Mouse (Mus musculus) frontal cortex, adult 2 months (tissue): Measurements from ENCODE around the gene Palld. TPM values are rescaled to one million over a fixed set of nuclear protein-coding genes. Genes with fewer than 3 reads are reported as not detected.
A peak's percentile ranks its signal among the peaks of the same experiment; 100 is the strongest.

Source experiments
- DNase-seq, 2 experiments: peaks; one replicate each; pipeline ENCODE4 v3.0.0; 2022; ENCODE audit warnings: low spot score in 1 of 2; ENCODE audit errors: extremely low spot score in 1 of 2
- polyA plus RNA-seq: library from polyadenylated mRNA; depleted of rRNA; stranded (reverse); fragments of >200 nt; gene quantifications from 2 replicates; pipeline ENCODE4 v1.2.3, GENCODE M21; 2012

The Palld gene
- polyA plus RNA-seq, 1 experiment: 3.3 TPM

DNA sequence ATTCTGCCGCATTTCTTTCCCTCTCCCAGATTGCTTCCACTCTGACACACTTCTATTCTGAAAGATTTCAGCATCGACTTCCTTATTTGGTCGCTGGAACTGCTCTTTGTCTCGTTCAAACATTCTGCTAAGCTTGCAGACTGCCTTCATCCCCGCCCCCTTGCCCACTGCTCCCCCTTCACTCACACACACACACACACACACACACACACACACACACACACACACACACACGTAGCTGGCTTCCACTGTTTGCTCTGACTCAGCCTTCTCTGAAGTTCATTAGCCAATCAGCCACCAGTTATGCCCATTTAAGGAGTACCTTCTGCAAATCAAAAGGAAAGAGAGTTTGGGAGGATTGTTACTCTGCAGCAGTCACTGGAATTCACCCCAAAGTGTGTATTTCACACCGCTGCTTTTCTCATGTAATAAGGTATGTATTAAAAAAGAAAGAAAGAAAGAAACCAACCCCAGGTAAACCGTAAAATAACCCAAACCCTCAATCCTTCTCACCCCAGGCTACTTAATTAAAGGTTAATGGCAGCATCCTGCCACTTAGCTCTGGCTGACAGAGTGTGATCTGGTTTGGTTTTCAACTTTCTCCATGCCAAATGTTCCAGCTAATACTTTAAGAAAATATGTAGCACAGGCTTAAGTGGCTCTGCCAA lies 295.6 kb downstream of the Palld start:
- peak; percentile 14 to 59 for DNase-seq

DNA sequence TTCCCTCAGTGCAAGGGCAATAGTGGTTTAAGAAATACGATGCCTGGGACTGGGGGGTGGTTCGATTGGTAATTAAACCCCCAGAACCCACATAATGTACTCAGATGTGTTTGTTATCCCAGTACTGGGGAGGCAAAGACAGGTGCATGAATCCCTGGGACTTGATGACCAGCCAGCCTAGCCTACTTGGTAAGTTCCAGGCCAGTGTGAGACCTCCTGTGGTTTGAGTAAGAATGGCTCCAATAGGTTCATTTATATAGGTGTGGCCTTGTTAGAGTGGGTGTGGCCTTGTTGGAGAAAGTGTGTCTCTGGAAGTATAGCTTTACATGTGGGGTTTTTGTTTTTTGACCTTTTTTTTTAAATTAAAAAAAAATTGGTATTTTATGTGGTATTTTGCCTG lies 297.6 kb downstream of the Palld start:
- DNase-seq: no peak

GRCm38 (mm10) chr8:61596889-61597288 lies 305.6 kb downstream of the Palld start:
- no peak for DNase-seq

GRCm38 (mm10) chr8:61591446-61591845 lies 311.0 kb downstream of the Palld start:
- no peak for DNase-seq

DNA sequence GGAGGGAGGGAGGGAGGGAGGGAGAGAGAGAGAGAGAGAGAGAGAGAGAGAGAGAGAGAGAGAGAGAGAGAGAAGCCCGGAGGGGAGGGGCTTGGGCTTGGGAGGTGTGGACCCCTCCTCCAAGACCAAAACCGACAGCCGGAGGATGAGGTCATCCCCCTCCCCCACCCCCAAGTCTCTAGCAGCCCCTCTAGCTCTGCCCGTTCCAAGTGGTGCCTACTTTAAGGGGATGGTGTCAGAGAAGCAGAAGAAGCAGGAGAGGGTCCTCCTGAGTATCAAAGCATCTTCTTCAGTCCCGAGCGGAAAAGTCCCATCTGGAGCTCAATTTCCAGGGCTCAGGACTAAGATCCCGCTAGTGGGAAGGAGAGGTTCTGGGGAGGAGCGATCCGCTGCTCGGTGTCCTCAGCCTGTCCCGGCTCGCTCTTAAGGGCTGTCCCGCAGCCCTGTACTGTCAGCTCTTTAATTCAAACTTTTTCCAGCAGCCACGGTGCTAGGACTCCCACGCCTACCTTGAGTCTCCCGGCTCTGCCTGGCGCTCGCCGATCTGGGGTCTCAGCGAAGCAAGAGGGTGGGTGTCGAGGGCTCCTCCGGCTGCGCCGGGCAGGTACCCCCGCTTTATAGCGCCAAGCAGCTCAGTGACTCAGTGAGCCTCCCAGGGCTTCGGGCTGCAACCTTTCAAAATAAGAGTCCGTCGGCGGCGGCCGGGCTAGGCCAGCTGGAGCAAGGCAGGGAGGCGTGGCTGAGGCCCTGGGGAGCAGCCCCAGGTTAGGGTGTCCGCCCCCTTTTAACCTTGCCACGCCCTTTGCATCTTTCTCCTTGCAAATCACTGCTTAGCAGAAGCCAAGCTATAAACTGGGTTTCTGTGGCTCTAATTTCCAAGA lies 311.7 kb downstream of the Palld start:
- DNase-seq: peak in 1 of 2 experiments; percentile 57

- no peak for DNase-seq
These were observed 312.5 kb downstream of the Palld start for GRCm38 (mm10) chr8:61589972-61590391.

DNA sequence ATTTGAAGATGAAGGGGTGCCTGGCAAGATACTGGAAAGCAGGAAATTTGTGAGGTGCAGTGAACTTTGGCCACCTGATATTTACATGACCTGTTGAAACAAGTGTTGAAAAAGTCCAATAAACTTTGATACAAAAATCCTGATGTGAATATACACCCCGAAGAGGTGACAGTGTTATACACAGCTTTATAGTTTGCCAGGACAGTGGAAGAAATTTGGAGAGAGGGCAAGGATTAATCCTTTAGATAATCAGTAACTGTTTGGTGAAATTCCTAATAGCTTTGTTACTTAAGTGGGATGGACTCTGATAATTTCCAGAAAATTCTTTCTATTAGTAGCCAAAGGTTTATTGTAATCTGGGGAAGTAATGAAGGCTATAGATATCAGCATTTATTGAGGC lies 314.2 kb downstream of the Palld start:
- no peak for DNase-seq

DNA sequence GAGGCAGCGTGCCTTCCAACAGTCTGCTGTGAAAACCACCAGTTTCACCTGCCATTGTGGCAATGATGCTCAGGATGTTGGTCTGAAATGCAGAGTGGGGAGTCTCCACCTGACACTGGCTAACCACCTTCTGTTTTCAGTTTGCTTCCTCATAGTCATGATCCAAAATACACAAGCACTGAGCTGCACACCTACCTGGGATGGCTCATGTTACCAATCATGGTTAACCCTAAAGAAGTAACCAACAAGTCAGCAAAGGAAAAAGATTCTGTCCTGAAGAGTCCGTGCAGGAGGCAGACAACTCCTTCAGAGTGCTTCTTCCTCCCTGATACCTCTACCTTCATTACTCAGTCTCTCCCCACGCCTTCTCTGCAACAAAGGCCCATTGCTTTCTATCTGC lies 314.8 kb downstream of the Palld start:
- no peak for DNase-seq

- no peak for DNase-seq
These were observed 316.0 kb downstream of the Palld start for GRCm38 (mm10) chr8:61586529-61586928.

GRCm38 (mm10) chr8:61585746-61586145 lies 316.7 kb downstream of the Palld start:
- DNase-seq: no peak

- DNase-seq: no peak
These were observed 317.6 kb downstream of the Palld start for GRCm38 (mm10) chr8:61584714-61585383.

- no peak for DNase-seq
These were observed 319.9 kb downstream of the Palld start for GRCm38 (mm10) chr8:61582547-61582946.

- no peak for DNase-seq
These were observed 321.2 kb downstream of the Palld start for GRCm38 (mm10) chr8:61581259-61581658.

GRCm38 (mm10) chr8:61579831-61580230 lies 322.7 kb downstream of the Palld start:
- DNase-seq: no peak

DNA sequence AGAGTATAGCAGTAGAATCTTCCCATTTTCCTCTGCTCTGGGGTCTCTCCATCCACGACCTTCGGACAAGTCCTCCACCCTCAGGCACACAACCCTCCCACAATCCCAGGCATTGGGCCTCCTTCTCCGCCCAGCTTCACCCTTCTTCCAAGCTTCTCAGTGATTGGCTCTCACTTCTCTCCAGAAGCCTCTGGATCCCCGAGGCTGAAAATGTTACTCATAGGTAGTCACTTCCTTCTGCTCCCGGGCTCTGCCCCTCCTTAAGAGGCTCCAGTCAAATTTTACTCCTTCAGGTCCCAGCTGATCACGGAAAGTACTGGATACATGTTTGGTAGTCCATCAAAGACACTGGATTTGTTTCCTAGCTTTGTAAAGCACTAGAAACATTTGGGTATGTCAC lies 323.7 kb downstream of the Palld start:
- DNase-seq: no peak

DNA sequence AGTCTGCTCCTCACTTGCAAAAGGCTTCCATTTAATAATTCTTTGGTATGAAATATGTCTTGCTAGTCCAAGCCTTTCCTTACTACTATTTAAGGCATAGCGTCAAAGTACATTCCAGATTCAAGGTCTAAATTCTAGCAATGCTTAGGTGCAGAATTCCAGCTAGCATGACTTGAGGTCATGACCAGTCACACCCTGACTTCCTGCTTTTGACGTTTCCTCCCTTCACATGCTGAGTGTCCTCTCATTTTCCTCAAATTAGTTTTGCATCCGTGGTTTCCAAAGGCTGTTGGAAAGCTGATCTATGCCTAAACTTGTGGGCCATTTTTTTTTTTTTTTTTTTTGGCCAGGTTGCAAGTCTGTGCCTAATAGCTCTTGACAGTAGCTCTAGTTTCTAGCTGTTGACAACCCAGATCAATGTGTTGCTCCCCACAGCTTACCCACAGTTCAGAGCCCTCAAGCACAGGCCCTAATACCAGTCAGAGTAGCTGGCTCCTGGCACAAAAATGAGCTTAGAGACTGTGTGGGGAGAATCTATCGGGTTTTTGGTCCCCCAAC lies 327.3 kb downstream of the Palld start:
- no peak for DNase-seq

DNA sequence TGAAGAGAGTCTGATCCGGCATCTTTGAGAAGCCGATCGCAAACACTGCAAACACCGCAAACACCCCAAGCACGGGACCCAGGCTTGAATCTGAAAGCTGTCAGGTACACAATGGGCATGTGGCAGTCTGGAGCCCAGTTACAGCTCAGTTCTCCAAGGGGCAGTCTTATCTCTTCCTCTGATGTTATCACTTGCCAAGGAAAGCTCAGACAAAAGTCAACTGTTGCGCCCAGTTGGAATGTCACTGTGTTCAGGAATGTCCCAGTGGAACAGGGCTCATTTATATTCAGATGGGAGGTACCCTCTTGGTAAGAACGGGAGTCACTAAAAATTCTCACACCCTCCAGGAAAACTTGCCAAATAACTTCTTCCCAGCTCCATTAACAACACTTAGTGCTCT lies 328.0 kb downstream of the Palld start:
- no peak for DNase-seq

GRCm38 (mm10) chr8:61573179-61573937 lies 329.1 kb downstream of the Palld start:
- no peak for DNase-seq

DNA sequence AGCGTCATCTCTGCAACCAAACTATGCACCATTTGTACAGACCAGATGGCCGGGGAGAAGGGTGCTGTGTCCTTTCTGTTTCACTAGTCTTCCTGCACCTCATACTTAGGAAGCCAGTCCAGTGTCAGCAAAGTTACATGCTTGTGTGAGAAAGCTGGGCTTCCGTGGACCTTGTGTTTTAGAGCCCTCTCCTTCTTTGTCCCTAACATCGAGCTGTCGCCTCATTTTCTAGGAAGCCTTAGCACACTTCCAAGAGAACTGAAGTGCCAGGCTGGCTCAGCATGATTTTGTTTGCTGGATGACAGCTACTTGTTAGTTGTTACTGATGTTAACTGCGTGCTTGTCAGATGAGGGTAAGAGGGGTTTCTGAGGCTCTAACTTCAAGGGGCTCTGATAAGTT lies 329.8 kb downstream of the Palld start:
- DNase-seq: no peak

GRCm38 (mm10) chr8:61570637-61571036 lies 331.9 kb downstream of the Palld start:
- DNase-seq: no peak
